ENCODE assay signal across 19 mouse cellular contexts in genomic region chr11:21024111-21024510, GRCm38 (mm10).
DNase-seq lines count a peak whose midpoint lies in the region; ATAC-seq lines count a peak whose summit lies in the region.
"Had no signal": no experiment of that assay in that cellular context is flagged by ENCODE, and none has a peak within 500 bp of the region (broad histone marks: within the 10 kb centered on the region; RNA-seq: fewer than 3 reads in every experiment).

No protein-coding gene starts in this region.

- no peak overlapping the region for H3K27ac ChIP-seq in intestine, embryonic 15.5 days
- no peak overlapping the region for H3K27ac ChIP-seq in neural tube, embryonic 15.5 days (replicated peaks)
- no peak overlapping the region for H3K27ac ChIP-seq in midbrain, embryonic 10.5 days (replicated peaks)
- H3K27ac ChIP-seq: hindbrain, embryonic 14.5 days; lung, embryonic 15.5 days; neural tube, embryonic 12.5 days had no signal

- peak; percentile 44 for DNase-seq in heart, adult 8-10 months (ENCODE audit: low spot score)
- DNase-seq in heart, postnatal 14 days: no peak
- peak; percentile 38 for DNase-seq in lung, postnatal 25 days (ENCODE audit: low spot score)
- no peak for DNase-seq in lung, adult 18-20 months
- DNase-seq in midbrain, embryonic 10.5 days (ENCODE audit: low spot score): no peak
- DNase-seq: adrenal gland, adult 2 months; cerebellum, adult 11-12 months; cerebellum, postnatal 25 days; gastrocnemius, postnatal 14 days; kidney, adult 8-10 months; kidney, postnatal 25 days; liver; right cerebral cortex, postnatal 14 days had no signal

- 53% methylated on average over 4 of the region's 4 CpGs for WGBS in intestine, embryonic 15.5 days
- WGBS in neural tube, embryonic 15.5 days: 79% methylated on average over 4 of the region's 4 CpGs
- 92% methylated on average over 4 of the region's 4 CpGs for WGBS in midbrain, embryonic 10.5 days

- no peak overlapping the region for H3K4me2 ChIP-seq in intestine, embryonic 15.5 days (replicated peaks)
- H3K4me2 ChIP-seq in neural tube, embryonic 15.5 days: no peak overlapping the region
- H3K4me2 ChIP-seq: hindbrain, embryonic 14.5 days; lung, embryonic 15.5 days; neural tube, embryonic 12.5 days had no signal

- intact Hi-C loops in heart, postnatal 14 days (cut with DNase I): no loop called here

- H3K9ac ChIP-seq in intestine, embryonic 15.5 days: no peak overlapping the region
- H3K9ac ChIP-seq in neural tube, embryonic 15.5 days (replicated peaks): no peak overlapping the region
- H3K9ac ChIP-seq: hindbrain, embryonic 14.5 days; lung, embryonic 15.5 days; neural tube, embryonic 12.5 days had no signal

- no peaks in the 10 kb centered on the region for H3K36me3 ChIP-seq in intestine, embryonic 15.5 days
- no peaks in the 10 kb centered on the region for H3K36me3 ChIP-seq in neural tube, embryonic 15.5 days
- no peaks in the 10 kb centered on the region for H3K36me3 ChIP-seq in midbrain, embryonic 10.5 days
- H3K36me3 ChIP-seq: lung, embryonic 15.5 days; neural tube, embryonic 12.5 days had no signal

- no peaks in the 10 kb centered on the region for H3K27me3 ChIP-seq in intestine, embryonic 15.5 days (replicated peaks)
- H3K27me3 ChIP-seq in neural tube, embryonic 15.5 days (replicated peaks): no peaks in the 10 kb centered on the region
- no peaks in the 10 kb centered on the region for H3K27me3 ChIP-seq in midbrain, embryonic 10.5 days (ENCODE audit: low read depth, poor library complexity, severe bottlenecking)
- H3K27me3 ChIP-seq: lung, embryonic 15.5 days; neural tube, embryonic 12.5 days had no signal

- peak; percentile 69; the same call in 1 of the 2 replicates for ATAC-seq in intestine, embryonic 15.5 days
- ATAC-seq in neural tube, embryonic 15.5 days (ENCODE audit: low FRiP score): no peak
- ATAC-seq: forebrain, embryonic 14.5 days had no signal

- no peaks in the 10 kb centered on the region for H3K4me1 ChIP-seq in intestine, embryonic 15.5 days (replicated peaks)
- no peaks in the 10 kb centered on the region for H3K4me1 ChIP-seq in neural tube, embryonic 15.5 days
- no peaks in the 10 kb centered on the region for H3K4me1 ChIP-seq in midbrain, embryonic 10.5 days
- H3K4me1 ChIP-seq: lung, embryonic 15.5 days; neural tube, embryonic 12.5 days had no signal

- H3K4me3 ChIP-seq in intestine, embryonic 15.5 days (replicated peaks): no peak overlapping the region
- H3K4me3 ChIP-seq in neural tube, embryonic 15.5 days (replicated peaks): no peak overlapping the region
- H3K4me3 ChIP-seq in midbrain, embryonic 10.5 days: no peak overlapping the region
- H3K4me3 ChIP-seq: lung, embryonic 15.5 days; neural tube, embryonic 12.5 days had no signal

- no peaks in the 10 kb centered on the region for H3K9me3 ChIP-seq in intestine, embryonic 15.5 days
- no peaks in the 10 kb centered on the region for H3K9me3 ChIP-seq in neural tube, embryonic 15.5 days (replicated peaks)
- no peaks in the 10 kb centered on the region for H3K9me3 ChIP-seq in midbrain, embryonic 10.5 days (replicated peaks)
- H3K9me3 ChIP-seq: neural tube, embryonic 12.5 days had no signal

Comparison
In these comparisons a context has a peak if more than half of its experiments do, and no peak if none do; other contexts are left out.
1. DNase-seq: peak in heart, adult 8-10 months (single experiment) and lung, postnatal 25 days (single experiment); none in heart, postnatal 14 days (0 of 2), lung, adult 18-20 months (0 of 2) and midbrain, embryonic 10.5 days (single experiment).